Mouse (Mus musculus) gastrocnemius, adult 2 months (tissue): Measurements from ENCODE around the gene Sh3d19. TPM values are rescaled to one million over a fixed set of nuclear protein-coding genes. Genes with fewer than 3 reads are reported as not detected.
"Not testable (repeated sequence)": the region's sequence is repeated elsewhere in the genome, so short reads cannot be mapped to it uniquely, and the experiment has no call there.

Experiments
- DNase-seq: peaks from one replicate; pipeline ENCODE4 v3.0.0; 2022
- H3K27ac ChIP-seq: fragments of 200-600 bp; 2 replicates; pipeline ENCODE4 v1.8.1; 2022; ENCODE audit warnings: mild to moderate bottlenecking
- H3K4me3 ChIP-seq: fragments of 200-600 bp; 2 replicates; pipeline ENCODE4 v1.8.1; 2022; ENCODE audit warnings: mild to moderate bottlenecking, moderate library complexity
- CTCF ChIP-seq: fragments of 200-600 bp; IDR thresholded peaks from 2 replicates; pipeline ENCODE4 v1.8.1; 2022; ENCODE audit warnings: antibody characterized with exemption, mild to moderate bottlenecking, moderate library complexity
- intact Hi-C: fragments of 180-260 bp; cut with DNase I; formaldehyde crosslinking; loops from one replicate; pipeline ENCODE4 v1.15.1; 2025
- total RNA-seq, 2 experiments: library from RNA; stranded (reverse); gene quantifications; 2 replicates each; pipeline ENCODE4 v1.2.3; 2021

The Sh3d19 gene
- total RNA-seq, 2 experiments from 2014 or later, result 12.5 to 13.2 TPM

GRCm38 (mm10) chr3:85952696-85953283 lies 18.1 kb upstream of the Sh3d19 start:
- DNase-seq, result no peak
- intact Hi-C loops, result no loop called here
- Histone ChIP-seq H3K4me3 (no peak overlapping the region), H3K27ac (no peak overlapping the region)
- TF ChIP-seq CTCF, result no peak

GRCm38 (mm10) chr3:85955269-85955668 lies 15.6 kb upstream of the Sh3d19 start:
- no peak overlapping the region for H3K4me3 ChIP-seq
- no peak for TF ChIP-seq CTCF
- DNase-seq, result no peak
- intact Hi-C loops, result no loop called here
- H3K27ac ChIP-seq, result no peak overlapping the region

GRCm38 (mm10) chr3:85955704-85956103 lies 15.2 kb upstream of the Sh3d19 start:
- H3K27ac ChIP-seq, result no peak overlapping the region
- H3K4me3 ChIP-seq, result no peak overlapping the region
- no peak for TF ChIP-seq CTCF
- intact Hi-C loops, result no loop called here
- no peak for DNase-seq

GRCm38 (mm10) chr3:85959669-85960068 lies 11.2 kb upstream of the Sh3d19 start:
- no peak for TF ChIP-seq CTCF
- no peak for DNase-seq
- intact Hi-C loops, result no loop called here

GRCm38 (mm10) chr3:85961134-85961533 lies 9.8 kb upstream of the Sh3d19 start:
- no peak for DNase-seq
- TF ChIP-seq CTCF, result no peak
- Histone ChIP-seq H3K4me3 (no peak overlapping the region), H3K27ac (no peak overlapping the region)
- intact Hi-C loops, result no loop called here

More at GRCm38 (mm10) chr3:85959669-85960068, 11.2 kb upstream of the Sh3d19 start:
- no peak overlapping the region for H3K4me3 ChIP-seq
- H3K27ac ChIP-seq, result no peak overlapping the region

GRCm38 (mm10) chr3:85965479-85965878 lies 5.4 kb upstream of the Sh3d19 start:
- H3K27ac ChIP-seq, result no peak overlapping the region
- DNase-seq, result no peak
- H3K4me3 ChIP-seq, result no peak overlapping the region
- no peak for TF ChIP-seq CTCF
- intact Hi-C loops, result no loop called here

GRCm38 (mm10) chr3:85969040-85969439 lies 1.9 kb upstream of the Sh3d19 start:
- no peak for DNase-seq
- Histone ChIP-seq H3K4me3 (no peak overlapping the region), H3K27ac (no peak overlapping the region)
- intact Hi-C loops, result no loop called here
- TF ChIP-seq CTCF, result no peak

GRCm38 (mm10) chr3:85971599-85971975 lies 678 bp downstream of the Sh3d19 start:
- peak overlapping the region; percentile 76 for H3K27ac ChIP-seq
- no peak for DNase-seq
- intact Hi-C loops, result no loop called here
- H3K4me3 ChIP-seq, result peak overlapping the region; percentile 93
- TF ChIP-seq CTCF, result no peak

GRCm38 (mm10) chr3:85973376-85974140 lies 2.6 kb downstream of the Sh3d19 start:
- DNase-seq, result no peak
- intact Hi-C loops, result no loop called here
- no peak for TF ChIP-seq CTCF

GRCm38 (mm10) chr3:85974451-85974850 lies 3.5 kb downstream of the Sh3d19 start:
- intact Hi-C loops, result no loop called here
- no peak for TF ChIP-seq CTCF
- DNase-seq, result no peak
- Histone ChIP-seq H3K4me3 (no peak overlapping the region), H3K27ac (no peak overlapping the region)

More at GRCm38 (mm10) chr3:85973376-85974140, 2.6 kb downstream of the Sh3d19 start:
- Histone ChIP-seq H3K4me3 (no peak overlapping the region), H3K27ac (no peak overlapping the region)

GRCm38 (mm10) chr3:85980036-85980435 lies 9.1 kb downstream of the Sh3d19 start:
- DNase-seq, result no peak
- H3K4me3 ChIP-seq, result no peak overlapping the region
- intact Hi-C loops, result no loop called here
- H3K27ac ChIP-seq, result no peak overlapping the region
- no peak for TF ChIP-seq CTCF

- H3K4me3 ChIP-seq, intact Hi-C loops, DNase-seq, H3K27ac ChIP-seq: not testable (repeated sequence)
Measured at GRCm38 (mm10) chr3:85981761-85982160, 10.9 kb downstream of the Sh3d19 start.

GRCm38 (mm10) chr3:85984537-85984936 lies 13.6 kb downstream of the Sh3d19 start:
- Histone ChIP-seq H3K4me3 (no peak overlapping the region), H3K27ac (no peak overlapping the region)
- TF ChIP-seq CTCF, result no peak
- intact Hi-C loops, result no loop called here
- no peak for DNase-seq

GRCm38 (mm10) chr3:85987225-85987624 lies 16.3 kb downstream of the Sh3d19 start:
- intact Hi-C loops, result no loop called here
- H3K4me3 ChIP-seq, result no peak overlapping the region
- no peak overlapping the region for H3K27ac ChIP-seq
- DNase-seq, result no peak
- TF ChIP-seq CTCF, result no peak
